Mouse (Mus musculus) CH12.LX (cell line): ENCODE data around the gene Tspan5. TPM values are rescaled to one million over a fixed set of nuclear protein-coding genes. Genes with fewer than 3 reads are reported as not detected.

Source experiments
- DNase-seq: peaks from one replicate; pipeline ENCODE4 v3.0.0-alpha.2; 2013; ENCODE audit errors: extremely low read depth
- H3K27ac ChIP-seq: 2 replicates; pipeline ENCODE4 v1.5.1; 2012; ENCODE audit warnings: low read depth, mild to moderate bottlenecking, control low read depth, moderate library complexity; ENCODE audit not compliant: insufficient read depth
- H3K27me3 ChIP-seq: replicated peaks from 2 replicates; pipeline ENCODE3; 2012; ENCODE audit warnings: inconsistent platforms
- H3K36me3 ChIP-seq, 2 experiments: replicated peaks in 1 of 2; 2 replicates each; pipeline versions ENCODE3 to v1.6.1; 2012; ENCODE audit warnings: inconsistent platforms in 1 of 2, low read length in 1 of 2, mild to moderate bottlenecking in 1 of 2, mixed read lengths in 1 of 2, moderate library complexity in 1 of 2; ENCODE audit not compliant: control insufficient read depth in 1 of 2, insufficient read depth in 1 of 2
- H3K4me1 ChIP-seq, 2 experiments: 2 replicates each; pipeline ENCODE4 v1.6.1; 2012; ENCODE audit warnings: inconsistent platforms in 1 of 2, moderate library complexity in 1 of 2; ENCODE audit not compliant: insufficient read depth in 2 of 2, control insufficient read depth in 1 of 2
- H3K4me2 ChIP-seq: 2 replicates; pipeline ENCODE4 v1.6.1; 2012; ENCODE audit warnings: low read depth, mild to moderate bottlenecking, control low read depth; ENCODE audit not compliant: poor library complexity, insufficient read depth, severe bottlenecking
- H3K4me3 ChIP-seq, 3 experiments: fragments of 150-350 bp in 1 of 3; sonication (generic) in 1 of 3; replicated peaks in 1 of 3; 2 replicates each; pipeline versions ENCODE3 to v1.5.1; 2011 to 2012; ENCODE audit warnings: low read depth in 2 of 3, low read length in 2 of 3, mild to moderate bottlenecking in 2 of 3, moderate library complexity in 2 of 3, control low read depth in 1 of 3, improper control_type of control experiment in 1 of 3, inconsistent platforms in 1 of 3, mixed read lengths in 1 of 3; ENCODE audit not compliant: poor library complexity in 1 of 3
- H3K79me2 ChIP-seq: replicated peaks from 2 replicates; pipeline ENCODE4 v1.6.1; 2012; ENCODE audit warnings: mild to moderate bottlenecking, moderate library complexity; ENCODE audit not compliant: control insufficient read depth, poor library complexity, insufficient read depth, severe bottlenecking; ENCODE audit errors: extremely low read depth
- H3K9ac ChIP-seq: 2 replicates; pipeline ENCODE4 v1.6.1; 2012; ENCODE audit warnings: low read depth, mild to moderate bottlenecking, control low read depth, moderate library complexity; ENCODE audit not compliant: insufficient read depth
- H3K9me3 ChIP-seq: replicated peaks from 2 replicates; pipeline ENCODE3; 2012; ENCODE audit warnings: low read length, inconsistent platforms, mixed read lengths
- CHD2 ChIP-seq: IDR thresholded peaks from 2 replicates; pipeline ENCODE4 v1.6.1; 2011; ENCODE audit warnings: low read length, improper control_type of control experiment
- E2F4 ChIP-seq: IDR thresholded peaks from 2 replicates; pipeline ENCODE4 v1.6.1; 2011; ENCODE audit warnings: low read depth, low read length, improper control_type of control experiment; ENCODE audit not compliant: insufficient replicate concordance
- ELF1 ChIP-seq: IDR thresholded peaks from 2 replicates; pipeline ENCODE4 v1.6.1; 2014; ENCODE audit warnings: low read depth, mild to moderate bottlenecking, inconsistent platforms, low read length, improper control_type of control experiment
- IRF4 ChIP-seq: IDR thresholded peaks from 2 replicates; pipeline ENCODE4 v1.6.1; 2014; ENCODE audit warnings: low read depth, mild to moderate bottlenecking, inconsistent platforms, low read length, improper control_type of control experiment
- JUND ChIP-seq: conservative IDR thresholded peaks from 2 replicates; pipeline ENCODE4 v1.6.1; 2011; ENCODE audit warnings: low read depth, low read length, improper control_type of control experiment
- KAT2A ChIP-seq: IDR thresholded peaks from 2 replicates; pipeline ENCODE4 v1.6.1; 2012; ENCODE audit warnings: low read length, improper control_type of control experiment, inconsistent platforms; ENCODE audit not compliant: insufficient replicate concordance
- POLR2A ChIP-seq: IDR thresholded peaks from 2 replicates; pipeline ENCODE4 v1.6.1; 2011; ENCODE audit warnings: low read depth, mild to moderate bottlenecking, improper control_type of control experiment, low read length
- POLR2AphosphoS2 ChIP-seq: IDR thresholded peaks from 2 replicates; pipeline ENCODE4 v1.6.1; 2011; ENCODE audit warnings: low read depth, low read length, improper control_type of control experiment
- SIN3A ChIP-seq: IDR thresholded peaks from 2 replicates; pipeline ENCODE4 v1.6.1; 2012; ENCODE audit warnings: low read length, improper control_type of control experiment, inconsistent platforms
- TCF12 ChIP-seq: IDR thresholded peaks from 2 replicates; pipeline ENCODE4 v1.6.1; 2014; ENCODE audit warnings: low read depth, mild to moderate bottlenecking, inconsistent platforms, low read length, improper control_type of control experiment
- USF1 ChIP-seq: IDR thresholded peaks from 2 replicates; pipeline ENCODE4 v1.6.1; 2014; ENCODE audit warnings: low read depth, mild to moderate bottlenecking, inconsistent platforms, low read length, improper control_type of control experiment
- ZC3H11A ChIP-seq: IDR thresholded peaks from 2 replicates; pipeline ENCODE4 v1.6.1; 2012; ENCODE audit warnings: low read depth, mild to moderate bottlenecking, inconsistent platforms, low read length, improper control_type of control experiment
- ZMIZ1 ChIP-seq: IDR thresholded peaks from 2 replicates; pipeline ENCODE4 v1.6.1; 2012; ENCODE audit warnings: low read depth, mild to moderate bottlenecking, inconsistent platforms, low read length, improper control_type of control experiment
- dilution Hi-C: fragments of 300-500 bp; cut with MboI; formaldehyde crosslinking; loops from 2 replicates; pipeline ENCODE4 v1.14.3; 2020; ENCODE audit warnings: low sequenced_read_pairs; ENCODE audit not compliant: extremely low pct_unique_long_range_greater_than_20kb, extremely low pct_ligation_motif_present
- in situ Hi-C: fragments of 300-500 bp; cut with MboI; formaldehyde crosslinking; loops from 3 replicates; pipeline ENCODE4 v1.14.3; 2019; ENCODE audit warnings: low sequenced_read_pairs, low pct_ligation_motif_present, low pct_unique_long_range_greater_than_20kb, mixed read lengths
- polyA plus RNA-seq: library from polyadenylated mRNA; unstranded; fragments of >175 nt; gene quantifications from 2 replicates; pipeline ENCODE4 v1.2.1, GENCODE M21; 2012; ENCODE audit warnings: low read depth; ENCODE audit not compliant: insufficient read length
- total RNA-seq, 2 experiments: library from RNA; depleted of rRNA; stranded (reverse); fragments of 300-350 nt in 1 of 2; fragments of >200 nt in 1 of 2; gene quantifications; 2 replicates each; pipeline ENCODE4 v1.2.3; 2012 to 2014

Gene Tspan5
- total and polyA plus RNA-seq, 3 experiments: 17.2 to 43.1 (median 25.9) TPM

DNA sequence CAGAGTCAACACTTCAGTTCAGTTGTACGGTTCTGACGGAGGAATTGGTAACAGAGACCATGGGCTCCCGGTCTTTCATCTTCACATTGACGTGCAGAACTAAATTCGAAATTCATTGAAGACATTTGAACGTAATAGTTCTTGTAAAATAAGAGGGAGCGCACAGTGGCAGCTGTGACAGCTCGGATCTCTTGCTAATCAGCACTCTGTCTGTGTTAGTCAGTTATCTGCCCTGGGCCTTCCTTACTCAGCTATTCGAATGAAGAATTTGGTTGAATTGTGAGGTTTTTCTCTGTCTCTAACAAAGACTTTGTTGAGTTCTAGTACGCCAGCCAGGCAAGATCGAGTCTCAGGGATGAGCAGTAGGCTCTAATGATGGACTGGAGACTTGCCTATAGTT, 3.1 kb downstream of the Tspan5 start:
- H3K27ac ChIP-seq: no peak overlapping the region
- H3K36me3 ChIP-seq: no peaks in the 10 kb centered on the region
- in situ Hi-C loops: no loop called here
- no peaks in the 10 kb centered on the region for H3K27me3 ChIP-seq
- no peaks in the 10 kb centered on the region for H3K9me3 ChIP-seq
- TF ChIP-seq E2F4: no peak
- TF ChIP-seq USF1: no peak
- TF ChIP-seq JUND: no peak
- no peak for TF ChIP-seq KAT2A
- no peak for TF ChIP-seq TCF12
- no peak for TF ChIP-seq IRF4
- no peak overlapping the region for H3K4me3 ChIP-seq
- peaks cover 8 to 45% of the 10 kb centered on the region in 2 experiments for H3K4me1 ChIP-seq
- no peak for DNase-seq
- dilution Hi-C loops: no loop called here
- no peak overlapping the region for H3K4me2 ChIP-seq
- no peak overlapping the region for H3K9ac ChIP-seq
- no peaks in the 10 kb centered on the region for H3K79me2 ChIP-seq

DNA sequence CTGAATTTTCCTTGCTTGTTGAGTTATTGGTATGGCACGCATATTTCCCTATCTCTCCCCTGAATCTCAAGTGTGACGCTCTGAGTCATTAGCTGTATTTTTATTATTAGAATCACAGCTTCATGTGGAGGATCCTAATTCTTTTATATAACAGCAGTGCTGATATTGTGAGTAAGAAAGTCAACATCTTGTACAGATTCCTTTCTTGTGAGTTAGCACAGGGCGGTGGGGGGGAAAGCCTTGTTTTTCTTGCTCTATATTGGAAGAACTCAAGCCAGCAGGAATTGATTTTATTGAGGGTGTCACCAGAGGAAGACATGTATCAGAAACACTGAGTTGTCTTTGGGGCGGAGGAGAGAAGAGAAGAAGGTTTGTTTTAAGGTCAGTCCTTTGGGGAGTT, 3.6 kb downstream of the Tspan5 start:
- no peak for DNase-seq
- no peaks in the 10 kb centered on the region for H3K27me3 ChIP-seq
- TF ChIP-seq POLR2AphosphoS2: no peak
- no peak for TF ChIP-seq CHD2
- no peak for TF ChIP-seq ZMIZ1
- no peak for TF ChIP-seq ELF1
- TF ChIP-seq SIN3A: no peak
- no peak for TF ChIP-seq USF1
- no peak for TF ChIP-seq POLR2A
- TF ChIP-seq ZC3H11A: no peak
- dilution Hi-C loops (no loop called here), in situ Hi-C loops (no loop called here)
- no peaks in the 10 kb centered on the region for H3K79me2 ChIP-seq
- H3K9ac ChIP-seq: no peak overlapping the region
- H3K4me2 ChIP-seq: no peak overlapping the region
- H3K9me3 ChIP-seq: no peaks in the 10 kb centered on the region
- no peaks in the 10 kb centered on the region for H3K36me3 ChIP-seq
- no peak overlapping the region for H3K4me3 ChIP-seq
- H3K27ac ChIP-seq: no peak overlapping the region
- H3K4me1 ChIP-seq: peaks cover 8 to 48% of the 10 kb centered on the region in 2 experiments

DNA sequence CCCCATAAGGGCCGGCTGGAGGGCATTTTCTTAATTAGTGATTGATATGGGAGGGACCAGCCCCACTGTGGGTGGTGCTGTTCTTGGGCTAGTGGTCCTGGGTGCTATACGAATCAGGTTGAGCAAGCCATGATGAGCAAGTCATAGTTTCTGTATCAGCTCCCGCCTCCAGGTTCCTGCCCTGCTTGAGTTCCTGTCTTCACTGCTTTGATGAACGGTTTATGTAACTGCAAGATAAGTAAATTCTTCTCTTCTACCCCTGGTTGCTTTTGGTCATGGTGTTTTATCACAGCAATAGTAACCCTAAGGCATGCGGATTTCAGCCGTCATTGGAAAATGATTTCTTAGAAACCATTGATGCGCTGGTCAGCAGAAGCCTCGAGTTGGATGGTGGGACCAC, 4.6 kb downstream of the Tspan5 start:
- no peak overlapping the region for H3K27ac ChIP-seq

More for the DNA sequence above, 4.6 kb downstream of the Tspan5 start:
- Histone ChIP-seq H3K4me3 (no peak overlapping the region), H3K9ac (no peak overlapping the region), H3K36me3 (no peaks in the 10 kb centered on the region), H3K9me3 (no peaks in the 10 kb centered on the region), H3K27me3 (no peaks in the 10 kb centered on the region), H3K4me1 (peaks cover 7 to 48% of the 10 kb centered on the region in 2 experiments), H3K4me2 (no peak overlapping the region), H3K79me2 (no peaks in the 10 kb centered on the region)
- dilution Hi-C loops (no loop called here), in situ Hi-C loops (no loop called here)
- DNase-seq: no peak
- TF ChIP-seq USF1: no peak
- TF ChIP-seq CHD2: no peak
